Mouse (Mus musculus): ENCODE results near the gene Pkig.

- TF ChIP-seq CTCF (IDR thresholded peaks at IDR 0.05; ENCODE audit: insufficient read depth, low read depth, low read length) (no peak), POLR2A (IDR thresholded peaks at IDR 0.05; ENCODE audit: insufficient read depth, low read depth, low read length) (no peak)
Observed at GRCm38 (mm10) chr2:163754228-163754627, 96.0 kb downstream of the Pkig start.

Measured in olfactory bulb, adult 2 months (tissue).